Mouse (Mus musculus) activated CD4-positive, CD25-positive, alpha-beta regulatory T cell, adult 4 months (primary cell): ENCODE results near the gene Col6a2. TPM values are rescaled to one million over a fixed set of nuclear protein-coding genes. Genes with fewer than 3 reads are reported as not detected.

ENCODE experiments used
- ATAC-seq: one replicate; pipeline ENCODE4 v1.8.0; 2017
- polyA plus RNA-seq, 2 experiments: library from polyadenylated mRNA; unstranded; fragments of 100-300 nt; shearing (Covaris generic); gene quantifications; one replicate each; pipeline ENCODE4 v1.2.1; 2017

Col6a2 gene
- polyA plus RNA-seq, 2 experiments from 2014 or later, result 0.13 TPM; not detected in 1

- no peak for ATAC-seq
These were observed 76.9 kb downstream of the Col6a2 start for GRCm38 (mm10) chr10:76546566-76546965.

Other genes starting within 250 kb of the Col6a2 start
- gene AC141477.1, start 183.2 kb downstream of the Col6a2 start, polyA plus RNA-seq, result 1 to 10 TPM in 1 of 2 experiments, not detected in 1; 3.0 TPM
- 10 to 100 TPM; 12.5 to 13.3 TPM for gene Pcnt, start 180.8 kb downstream of the Col6a2 start, polyA plus RNA-seq
- not detected for gene 2610028H24Rik, start 174.5 kb downstream of the Col6a2 start, polyA plus RNA-seq
- gene Mcm3ap, start 154.7 kb downstream of the Col6a2 start, polyA plus RNA-seq, result 10 to 100 TPM; 41.6 to 57.9 TPM
- gene Ybey, start 154.5 kb downstream of the Col6a2 start, polyA plus RNA-seq, result 1 to 10 TPM; 2.6 to 3.0 TPM
- 10 to 100 TPM in 1 of 2 experiments, 1 to 10 TPM in 1; 8.5 to 13.7 TPM for gene Lss, start 92.0 kb downstream of the Col6a2 start, polyA plus RNA-seq
- not detected for gene Spatc1l, start 61.4 kb downstream of the Col6a2 start, polyA plus RNA-seq
- not detected for gene Ftcd, start 48.0 kb downstream of the Col6a2 start, polyA plus RNA-seq
- not detected for gene Col6a1, start 102.5 kb upstream of the Col6a2 start, polyA plus RNA-seq